Mouse (Mus musculus) left cerebral cortex, postnatal 4 days (tissue): ENCODE results near the gene Zfp710. TPM values are rescaled to one million over a fixed set of nuclear protein-coding genes. Genes with fewer than 3 reads are reported as not detected.
"Not testable (repeated sequence)": the region's sequence is repeated elsewhere in the genome, so short reads cannot be mapped to it uniquely, and the experiment has no call there.

ENCODE experiments used
- DNase-seq: peaks from one replicate; pipeline ENCODE4 v3.0.0-alpha.2; 2022
- intact Hi-C: fragments of 180-260 bp; cut with DNase I; formaldehyde crosslinking; loops from one replicate; pipeline ENCODE4 v1.15.1; 2025
- total RNA-seq, 2 experiments: library from RNA; stranded (reverse); gene quantifications; 2 replicates each; pipeline ENCODE4 v1.2.3; 2021

Gene Zfp710
- total RNA-seq, 2 experiments from 2014 or later: 19.3 to 23.7 TPM

DNA sequence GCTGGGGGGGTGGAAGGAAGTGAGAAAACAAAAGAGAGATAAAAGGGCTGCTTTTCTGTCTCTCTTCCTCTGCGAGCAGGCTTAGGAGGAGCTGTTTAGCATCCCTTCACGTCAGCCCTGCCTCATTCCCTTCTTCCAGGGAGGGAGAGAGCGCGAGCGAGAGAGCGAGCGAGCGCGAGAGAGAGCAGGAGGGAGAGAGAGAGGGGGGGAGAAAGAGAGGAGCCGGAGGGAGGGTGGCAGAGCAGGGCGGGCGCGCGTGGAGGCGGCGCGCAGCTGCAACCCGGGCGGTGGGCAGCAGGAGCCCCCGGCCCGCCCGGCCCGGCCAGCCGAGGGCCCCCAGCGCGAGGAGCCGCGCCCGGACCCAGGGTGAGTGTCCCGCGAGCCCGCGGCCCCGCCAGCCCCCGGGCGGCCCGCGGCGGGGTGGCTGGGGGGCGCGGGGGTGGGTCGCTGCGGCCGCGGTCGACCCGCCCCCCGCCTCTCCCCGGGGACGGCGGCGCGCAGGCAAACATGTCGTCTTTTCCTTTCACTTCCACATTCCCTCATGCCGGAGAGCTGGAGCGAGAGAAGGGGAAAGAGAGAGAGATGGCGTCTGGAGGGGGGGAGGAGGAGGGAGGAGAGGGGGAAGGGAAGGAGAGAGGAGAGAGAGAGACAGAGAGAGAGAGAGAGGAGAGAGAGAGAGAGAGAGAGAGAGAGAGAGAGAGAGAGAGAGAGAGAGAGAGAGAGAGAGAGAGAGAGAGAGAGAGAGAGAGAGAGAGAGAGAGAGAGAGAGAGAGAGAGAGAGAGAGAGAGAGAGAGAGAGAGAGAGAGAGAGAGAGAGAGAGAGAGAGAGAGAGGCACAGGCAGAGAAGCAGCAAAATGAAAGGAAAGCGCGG is 1.7 kb downstream of the Zfp710 start:
- DNase-seq: peak; percentile 66
- intact Hi-C loops: loop anchor here (5.0 kb wide), 1 partner anchor 46 kb away; no protein-coding TSS in a partner anchor

DNA sequence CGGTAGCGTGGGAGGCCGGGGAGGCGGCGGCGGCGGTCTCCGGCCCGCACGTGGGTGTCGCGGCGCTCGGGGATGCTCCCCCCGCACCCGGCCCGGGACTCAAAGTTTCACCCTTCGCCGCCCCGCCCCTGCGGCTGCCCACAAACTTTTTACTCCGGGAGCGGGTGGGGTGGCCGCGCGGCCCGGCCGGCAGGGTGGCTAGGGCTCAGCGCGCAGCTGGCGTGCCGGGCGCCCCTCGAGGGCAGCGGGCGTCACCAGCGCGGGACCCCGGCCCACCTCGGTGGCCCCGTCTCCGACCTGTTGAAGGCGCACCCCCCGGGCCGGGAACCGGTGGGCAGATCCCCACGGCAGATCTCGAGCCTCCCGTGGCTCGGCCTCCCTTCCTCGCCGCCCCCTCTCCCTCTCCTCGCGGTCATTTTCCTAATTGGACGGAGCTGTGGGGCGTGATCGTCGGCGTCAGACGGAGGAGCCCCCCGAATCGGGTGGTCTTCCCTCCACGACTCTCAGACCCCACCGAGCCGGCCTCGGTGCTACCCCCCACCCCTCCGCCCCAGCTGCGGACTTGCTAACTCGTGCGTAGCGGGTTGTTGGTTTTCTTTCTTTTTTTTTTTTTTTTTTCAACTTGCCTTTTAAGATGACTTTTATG is 2.5 kb downstream of the Zfp710 start:
- intact Hi-C loops: loop anchor here (5.0 kb wide), 1 partner anchor 45 kb away; no protein-coding TSS in a partner anchor
- peak; percentile 58 for DNase-seq

DNA sequence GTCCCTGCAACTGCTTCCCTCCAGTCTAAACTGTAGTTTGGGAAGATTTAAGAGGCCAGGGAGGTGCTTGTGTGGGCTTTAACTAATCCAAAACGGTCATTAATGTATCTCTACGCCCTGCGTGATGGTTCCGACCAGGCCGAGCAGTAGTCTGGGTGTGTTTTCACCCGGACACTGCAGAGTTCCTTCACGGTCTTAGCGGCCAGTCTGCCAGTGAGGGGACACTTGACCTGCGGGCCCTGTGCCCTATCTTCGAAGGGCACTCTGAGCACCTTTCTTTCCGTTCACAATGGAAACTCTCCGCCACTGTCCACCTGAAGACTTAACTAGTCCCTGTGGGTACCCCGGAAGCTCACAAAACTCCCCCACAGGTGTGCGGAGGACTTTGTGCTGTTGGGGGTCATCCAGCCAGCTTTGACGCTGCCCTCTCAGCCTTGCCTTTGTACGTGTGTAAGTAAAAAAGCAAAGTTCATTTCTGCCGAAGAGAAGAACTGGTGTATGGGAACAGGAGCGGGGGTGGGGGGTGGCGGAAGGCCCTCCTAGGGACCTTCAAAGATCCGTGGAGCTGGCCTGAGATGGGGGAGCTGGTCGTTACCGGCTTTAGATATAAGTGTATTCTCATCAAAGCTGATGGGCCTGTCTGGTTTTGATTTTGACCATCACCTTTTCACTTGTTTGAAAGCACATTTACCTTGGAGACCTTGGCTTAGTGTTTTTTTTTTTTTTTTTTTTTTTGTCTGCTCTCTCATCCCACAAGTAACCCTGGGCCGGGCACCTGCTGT is 3.2 kb downstream of the Zfp710 start:
- intact Hi-C loops: loop anchor here (5.0 kb wide), 1 partner anchor 44 kb away; no protein-coding TSS in a partner anchor

DNA sequence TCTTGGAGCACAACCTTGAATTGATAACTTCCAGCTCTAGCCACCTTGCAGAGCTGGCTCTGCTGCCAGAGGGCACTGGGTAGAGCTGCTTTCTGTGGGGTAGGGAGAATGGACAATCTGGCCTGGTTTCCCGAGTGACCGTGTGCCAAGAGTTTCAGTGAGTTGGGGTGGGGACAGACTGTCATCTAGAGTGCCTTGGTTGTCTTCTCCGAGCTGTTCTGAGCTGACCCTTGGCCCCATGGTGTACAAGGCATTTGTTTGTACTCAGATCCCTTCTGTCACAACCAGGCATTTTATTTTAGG is 3.8 kb downstream of the Zfp710 start:
- intact Hi-C loops: loop anchor here (5.0 kb wide), 1 partner anchor 44 kb away; no protein-coding TSS in a partner anchor

More for the DNA sequence above, 3.2 kb downstream of the Zfp710 start:
- no peak for DNase-seq

DNA sequence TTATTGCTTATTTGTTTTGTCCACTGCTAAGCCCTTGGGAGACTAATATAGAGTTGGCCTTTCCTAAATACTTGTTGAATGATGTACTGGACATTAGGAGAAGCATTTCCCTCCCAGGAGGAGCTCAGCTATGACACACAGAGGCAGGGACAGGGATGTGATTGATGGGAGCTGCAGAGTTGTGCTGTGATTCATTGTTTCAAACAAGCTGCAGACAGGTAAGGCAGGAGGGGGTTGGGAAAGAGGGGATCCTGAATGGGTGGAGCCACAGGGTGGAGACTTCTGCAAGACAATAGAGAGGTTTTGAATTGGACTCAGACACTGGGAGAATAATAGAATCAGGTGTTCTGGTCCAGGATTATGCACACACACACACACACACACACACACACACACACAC is 5.4 kb downstream of the Zfp710 start:
- DNase-seq: no peak
- intact Hi-C loops: no loop called here

More for the DNA sequence above, 3.8 kb downstream of the Zfp710 start:
- peak; percentile 36 for DNase-seq

DNA sequence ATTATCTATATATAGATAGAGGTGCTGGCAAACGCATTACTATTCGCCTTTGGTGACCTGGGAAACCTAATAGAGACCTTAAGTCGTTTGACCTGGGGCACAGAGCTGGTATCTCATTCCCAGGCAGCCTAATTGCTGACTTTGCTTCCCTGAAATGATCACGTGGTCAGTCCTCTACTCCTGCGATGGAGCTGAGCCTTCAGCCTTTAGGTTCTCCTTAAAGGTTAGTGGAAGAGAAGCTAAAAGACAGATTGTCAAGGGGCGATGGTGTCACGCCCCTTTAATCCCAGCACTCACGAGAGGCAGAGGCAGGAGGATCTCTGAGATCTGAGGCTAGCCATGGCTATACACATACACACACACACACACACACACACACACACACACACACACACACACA is 5.9 kb downstream of the Zfp710 start:
- DNase-seq: no peak
- intact Hi-C loops: no loop called here

DNA sequence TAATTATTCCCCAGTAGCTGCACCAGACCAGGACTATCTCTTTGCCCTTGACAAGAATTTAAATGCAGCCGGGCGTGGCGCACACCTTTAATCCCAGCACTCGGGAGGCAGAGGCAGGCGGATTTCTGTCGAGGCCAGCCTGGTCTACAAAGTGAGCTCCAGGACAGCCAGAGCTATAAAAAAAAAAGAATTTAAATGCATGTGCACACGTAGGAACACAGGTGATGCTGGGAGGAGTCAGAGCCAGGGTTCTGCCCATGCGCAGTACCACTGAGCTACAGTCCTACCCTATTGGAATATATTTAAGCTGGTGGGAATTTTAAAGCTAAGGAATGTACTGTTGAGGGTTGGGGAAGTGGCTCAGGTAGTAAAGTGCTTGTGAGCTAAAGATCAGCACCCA is 6.4 kb downstream of the Zfp710 start:
- intact Hi-C loops: no loop called here

DNA sequence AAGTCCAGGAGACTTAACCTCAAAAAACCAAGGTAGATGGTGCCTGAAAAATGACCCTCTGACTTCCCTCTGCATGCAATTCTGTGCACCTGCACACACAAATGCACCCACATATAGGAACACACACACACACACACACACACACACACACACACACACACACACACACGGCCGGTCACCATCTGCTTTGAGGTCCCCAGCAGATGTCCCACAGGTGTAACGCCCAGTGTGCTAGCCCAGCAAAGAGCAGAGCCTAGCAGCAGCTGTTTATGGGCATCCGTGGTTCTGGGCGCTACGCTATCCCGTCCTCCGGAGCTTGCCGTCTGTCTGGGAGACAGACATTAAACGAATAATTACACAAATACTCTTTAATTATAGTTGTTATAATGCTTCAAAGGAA is 6.9 kb downstream of the Zfp710 start:
- intact Hi-C loops: no loop called here
- no peak for DNase-seq

More for the DNA sequence above, 6.4 kb downstream of the Zfp710 start:
- DNase-seq: no peak

DNA sequence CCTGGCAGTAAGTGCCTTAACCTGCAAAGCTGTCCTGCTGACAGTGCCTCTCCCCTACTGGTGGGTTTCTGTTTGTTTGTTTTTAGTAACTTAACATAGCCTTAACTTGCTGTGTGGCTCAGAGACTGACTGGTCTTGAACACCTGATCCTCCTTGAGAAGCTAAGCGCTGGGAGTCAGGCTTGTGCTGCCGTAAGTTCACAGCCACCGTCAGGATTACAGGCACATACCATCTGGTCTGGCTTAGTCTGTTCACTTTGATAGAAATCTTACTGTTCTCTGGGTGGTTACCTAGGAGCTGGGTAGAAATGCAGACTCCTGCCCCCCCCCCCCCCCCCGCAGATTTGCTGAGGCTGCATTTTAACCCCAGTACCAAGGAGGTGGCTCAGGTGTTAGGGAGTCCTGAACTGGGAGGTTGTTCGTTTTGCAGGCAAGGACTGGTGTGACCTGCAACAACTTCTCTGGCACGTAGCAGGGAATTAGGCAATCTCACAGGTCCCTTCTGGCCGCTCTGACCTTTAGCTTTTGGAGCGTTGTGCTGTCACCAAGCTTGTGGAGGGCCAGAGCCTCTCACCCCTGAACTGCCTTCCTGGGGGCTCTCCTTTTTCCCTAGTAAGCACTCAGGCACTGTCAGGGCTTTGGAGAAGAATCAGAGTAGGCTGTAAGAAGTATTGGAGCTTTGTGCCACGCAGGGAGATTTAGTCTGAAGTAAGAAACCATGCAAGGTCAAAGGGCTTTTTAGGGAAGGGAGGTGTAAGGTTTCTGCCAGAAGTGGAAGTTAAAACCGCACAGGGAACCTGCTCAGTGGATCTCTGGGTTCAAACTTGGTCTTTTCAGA is 7.8 kb downstream of the Zfp710 start:
- intact Hi-C loops: no loop called here
- DNase-seq: no peak

DNA sequence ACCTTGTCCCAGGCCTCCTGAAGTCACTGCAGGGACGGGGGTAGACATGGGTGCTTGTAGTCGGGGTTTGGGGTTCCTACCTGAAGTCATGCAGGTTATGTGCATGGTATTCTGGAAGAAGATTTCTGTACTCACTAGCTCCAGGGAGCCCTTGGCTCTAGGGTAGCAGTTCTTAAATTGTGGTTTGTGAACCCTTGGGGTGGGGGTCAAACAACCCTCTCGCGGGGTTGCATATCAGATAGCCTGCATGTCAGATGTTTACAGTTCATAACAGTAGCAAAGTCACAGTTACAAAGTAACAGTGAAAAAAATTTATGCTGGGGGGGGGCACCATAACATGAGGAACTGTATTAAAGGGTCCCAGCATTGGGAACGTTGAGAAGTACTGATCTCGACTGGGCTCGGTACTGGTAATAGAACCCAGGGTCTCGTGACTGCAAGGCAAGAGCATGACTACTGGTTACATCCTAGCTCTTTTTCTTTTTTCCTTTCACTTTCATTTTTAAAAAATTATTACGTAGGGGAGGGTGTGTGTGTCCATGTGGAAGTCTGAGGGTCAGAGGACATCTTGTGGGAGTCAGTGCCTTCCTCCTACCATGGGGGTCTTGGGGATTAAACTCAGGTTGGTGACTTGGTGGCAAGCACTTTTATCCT is 8.6 kb downstream of the Zfp710 start:
- intact Hi-C loops: no loop called here
- DNase-seq: no peak

DNA sequence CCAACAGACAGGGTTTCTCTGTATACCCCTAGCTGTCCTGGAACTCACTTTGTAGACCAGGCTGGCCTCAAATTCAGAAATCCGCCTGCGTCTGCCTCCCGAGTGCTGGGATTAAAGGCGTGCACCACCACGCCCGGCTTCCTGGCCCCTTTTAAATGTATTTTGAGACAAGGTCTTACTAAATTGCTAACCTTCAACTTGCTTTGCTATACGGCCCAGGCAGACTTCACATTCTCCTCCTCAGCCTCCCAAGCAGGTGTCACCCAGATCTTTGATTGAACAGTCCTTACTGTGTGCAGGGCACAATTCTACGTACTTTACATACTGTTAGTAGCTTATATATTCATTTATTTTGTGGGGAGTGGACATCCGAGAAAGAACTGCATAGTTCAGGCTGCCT is 9.2 kb downstream of the Zfp710 start:
- DNase-seq: no peak
- intact Hi-C loops: no loop called here

DNA sequence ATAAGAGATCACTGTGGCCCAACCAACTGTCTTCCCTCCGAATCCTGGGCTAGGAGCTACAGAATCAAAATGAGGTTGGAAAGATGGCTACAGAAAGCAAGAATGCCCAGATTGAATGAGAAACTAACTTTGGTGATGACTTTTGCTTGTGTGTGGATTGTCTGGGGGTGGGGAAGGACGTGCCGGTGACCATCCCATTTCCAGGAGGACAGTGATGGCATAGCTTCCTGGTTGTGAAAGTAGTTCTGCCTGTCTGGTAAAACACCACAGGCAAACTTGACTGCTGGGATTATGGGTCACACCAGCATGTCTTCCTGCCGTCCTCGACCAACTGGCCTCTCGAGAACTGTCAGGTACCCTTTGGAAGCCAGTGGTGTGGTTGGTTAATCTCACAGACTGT is 10.5 kb downstream of the Zfp710 start:
- intact Hi-C loops: no loop called here
- DNase-seq: no peak

DNA sequence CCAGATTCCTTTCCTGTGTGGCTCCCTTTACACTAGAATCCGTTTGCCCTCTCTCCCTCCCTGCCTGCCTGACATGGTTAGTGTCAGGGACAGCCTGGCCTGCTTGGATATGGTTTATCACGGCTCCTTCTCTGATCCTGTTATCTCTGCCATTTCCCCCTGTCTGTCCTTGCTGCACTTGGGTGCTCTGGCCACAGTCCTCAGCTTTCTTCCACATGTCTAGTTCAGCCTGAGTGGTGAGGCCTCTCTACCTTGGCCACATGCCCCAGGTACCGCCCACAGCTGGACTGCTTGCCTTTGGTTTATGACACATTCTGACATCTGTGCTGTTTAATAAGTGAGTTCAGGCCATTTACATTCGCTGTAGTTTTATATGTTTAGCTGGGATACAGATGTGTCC is 11.1 kb downstream of the Zfp710 start:
- intact Hi-C loops: no loop called here
- no peak for DNase-seq

DNA sequence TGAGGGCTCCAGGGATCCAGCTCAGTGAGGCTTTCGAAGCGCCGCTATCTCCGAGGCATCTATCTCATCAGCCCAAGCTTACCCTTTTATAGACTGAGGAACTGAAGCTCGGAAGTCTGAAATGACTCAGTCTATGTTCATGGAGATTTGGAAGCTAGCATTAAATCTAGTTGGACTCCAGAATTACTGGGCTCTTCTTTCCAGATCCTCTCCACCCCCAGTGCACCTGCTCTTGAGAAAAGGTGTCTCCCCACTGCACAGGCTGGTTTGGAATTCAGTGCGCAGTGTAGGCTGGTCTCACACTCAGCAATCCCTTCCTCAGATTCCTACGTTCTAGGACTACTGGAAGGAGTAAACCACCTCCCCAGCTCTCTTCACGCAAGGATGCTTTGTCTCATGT is 15.1 kb downstream of the Zfp710 start:
- no peak for DNase-seq
- intact Hi-C loops: no loop called here

DNA sequence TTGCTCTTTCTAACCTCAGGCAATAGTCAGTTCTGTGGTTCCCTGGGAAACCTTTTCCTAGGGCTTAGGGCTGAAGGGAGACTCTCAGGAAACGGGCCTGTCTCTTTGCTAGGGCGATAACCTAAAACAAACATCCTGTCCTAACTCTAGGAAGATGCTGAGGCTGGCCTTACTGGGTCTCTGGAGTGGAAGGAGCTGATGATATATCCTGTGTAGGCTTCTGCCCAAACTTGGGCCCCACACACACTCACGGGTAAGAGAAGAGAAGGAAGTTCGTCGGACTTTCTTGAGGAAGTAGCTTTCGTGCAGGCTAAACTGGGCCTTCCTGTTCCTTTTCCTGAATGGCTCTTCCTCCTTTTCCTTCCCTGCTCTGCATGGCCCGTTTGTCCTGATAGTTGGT is 19.6 kb downstream of the Zfp710 start:
- DNase-seq: no peak
- intact Hi-C loops: no loop called here

DNA sequence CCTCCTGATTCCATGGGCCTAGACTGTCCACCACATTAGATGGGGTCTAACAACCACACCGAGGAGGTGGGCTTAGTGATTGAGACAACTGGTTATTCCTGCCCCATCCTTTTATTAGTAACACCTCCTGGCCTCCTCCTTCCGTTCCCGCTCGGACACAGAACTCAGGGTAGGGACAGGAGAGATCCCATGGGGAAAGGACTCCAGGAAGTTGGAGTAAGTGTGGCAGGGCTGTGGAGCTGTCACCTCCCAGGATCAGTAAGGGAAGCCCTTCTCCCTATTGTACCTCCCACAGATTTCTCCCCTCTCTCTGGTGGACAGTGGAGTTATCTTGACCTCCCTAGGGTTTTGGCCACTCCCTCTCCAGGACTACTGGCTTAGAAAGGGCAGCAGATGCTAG is 22.4 kb downstream of the Zfp710 start:
- DNase-seq: no peak
- intact Hi-C loops: no loop called here

DNA sequence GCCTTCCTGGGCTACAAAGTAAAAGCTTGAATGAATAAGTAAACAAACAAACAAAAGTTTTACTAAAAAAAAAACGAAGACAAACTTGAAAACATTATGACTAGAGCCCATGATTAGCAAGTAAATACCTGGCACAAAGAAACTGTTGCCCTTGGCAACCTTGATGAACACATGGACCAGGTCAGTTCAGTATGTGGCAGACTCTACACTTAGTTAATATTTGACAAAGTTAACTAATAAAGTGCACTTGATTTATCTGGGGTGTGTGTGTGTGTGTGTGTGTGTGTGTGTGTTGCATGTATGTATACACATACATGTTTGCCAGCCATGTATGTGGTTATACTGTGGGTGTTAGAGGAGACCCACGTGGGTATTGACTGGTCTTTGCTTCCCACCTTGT is 25.1 kb downstream of the Zfp710 start:
- no peak for DNase-seq
- intact Hi-C loops: no loop called here

DNA sequence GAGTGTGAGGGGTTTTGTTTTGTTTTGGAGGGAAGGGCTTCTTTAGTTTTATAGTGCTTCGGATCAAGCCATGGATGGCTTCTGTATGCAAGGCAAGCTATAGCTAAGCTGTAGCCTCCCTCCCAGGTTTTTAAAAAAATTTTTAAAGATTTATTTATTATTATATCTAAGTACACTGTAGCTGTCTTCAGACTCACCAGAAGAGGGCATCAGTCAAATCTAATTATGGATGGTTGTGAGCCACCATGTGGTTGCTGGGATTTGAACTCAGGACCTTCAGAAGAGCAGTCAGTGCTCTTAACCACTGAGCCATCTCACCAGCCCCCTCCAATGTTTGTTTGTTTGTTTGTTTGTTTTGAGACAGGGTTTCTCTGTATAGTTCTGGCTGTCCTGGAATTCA is 25.8 kb downstream of the Zfp710 start:
- intact Hi-C loops, DNase-seq: not testable (repeated sequence)

DNA sequence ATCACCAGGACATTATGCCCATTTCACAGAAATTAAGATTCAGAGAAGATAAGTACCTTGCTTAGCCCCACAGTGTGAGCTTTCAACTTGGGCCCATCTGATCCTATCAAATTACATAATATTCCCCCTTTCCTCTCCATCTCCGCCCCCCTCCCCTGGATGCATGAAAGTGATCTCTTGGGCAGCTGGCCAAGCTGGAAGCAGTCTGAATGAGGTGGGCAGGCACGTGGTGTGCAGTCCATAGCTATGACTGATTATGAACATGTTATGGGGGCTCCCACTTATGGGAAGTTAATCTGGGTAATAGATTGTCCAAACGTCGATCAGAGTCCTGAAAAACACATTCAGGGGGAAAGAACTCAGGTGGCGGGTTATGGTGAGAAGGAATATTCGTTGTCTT is 27.2 kb downstream of the Zfp710 start:
- no peak for DNase-seq
- intact Hi-C loops: no loop called here

DNA sequence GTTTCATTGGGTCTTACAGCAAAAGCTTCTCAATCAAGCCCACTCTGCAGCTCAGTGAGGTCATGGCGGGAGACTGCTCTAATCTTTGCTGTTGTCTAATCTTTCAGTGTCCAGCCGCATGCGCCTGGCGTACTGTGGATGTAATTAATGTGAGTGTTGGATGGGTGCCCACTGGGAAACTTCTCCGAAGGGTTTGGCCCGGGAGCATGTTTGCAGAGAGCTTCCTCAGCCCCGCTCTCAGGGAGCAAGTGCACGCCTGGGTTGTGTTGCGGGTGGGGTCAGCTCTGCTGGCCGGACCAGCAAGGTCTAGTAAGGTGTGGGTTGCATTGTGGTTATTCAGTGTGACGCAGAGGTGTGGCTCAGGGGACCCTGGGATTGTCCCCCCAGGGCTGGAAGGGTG is 27.6 kb downstream of the Zfp710 start:
- peak; percentile 71 for DNase-seq
- intact Hi-C loops: no loop called here
